Mouse (Mus musculus) embryo, embryonic 11.5 days (tissue): ENCODE results near the gene Ccdc167.

Experiments used
- DNase-seq: peaks from one replicate; pipeline ENCODE4 v3.0.0-alpha.2; 2012; ENCODE audit warnings: low read depth, low spot score

Ccdc167 gene

DNA sequence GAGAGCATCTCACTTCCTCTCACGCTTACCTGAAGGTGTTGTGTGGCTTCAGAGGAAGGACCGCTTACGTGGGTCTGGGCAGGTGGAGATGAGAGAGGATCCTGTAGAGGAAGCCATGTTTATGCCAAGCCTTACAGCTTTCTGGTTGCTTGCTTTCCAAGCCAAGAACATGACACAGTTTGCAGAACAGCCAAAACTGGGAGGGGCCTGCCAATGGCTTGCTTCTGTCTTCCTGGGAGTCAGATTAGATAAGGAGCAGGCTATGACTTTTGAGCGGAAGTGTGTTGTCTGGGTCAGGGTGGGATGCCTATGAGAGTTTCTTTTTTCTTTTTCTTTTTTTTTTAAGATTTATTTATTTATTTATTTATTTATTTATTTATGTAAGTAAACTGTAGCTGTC, 79.5 kb downstream of the Ccdc167 start:
- no peak for DNase-seq
